Comparison of ENCODE assay signal across 25 mouse cellular contexts in genomic region chr7:96270684-96271083, GRCm38 (mm10).
DNase-seq lines count a peak whose midpoint lies in the region; ATAC-seq and TF ChIP-seq lines count a peak whose summit lies in the region.
"Had no signal": no experiment of that assay in that cellular context is flagged by ENCODE, and none has a peak within 500 bp of the region (broad histone marks: within the 10 kb centered on the region; RNA-seq: fewer than 3 reads in every experiment).

No protein-coding gene starts in this region.

- TF ChIP-seq CTCF in left cerebral cortex, adult 2 months (IDR thresholded peaks at IDR 0.05) = no peak
- TF ChIP-seq CTCF in brain, embryonic 14.5 days (IDR thresholded peaks at IDR 0.05; ENCODE audit: borderline replicate concordance, extremely low read depth, insufficient read depth, insufficient read length) = no peak
- TF ChIP-seq CTCF in midbrain, postnatal 0 days (IDR thresholded peaks at IDR 0.05) = no peak

- H3K9ac ChIP-seq in forebrain, embryonic 13.5 days = no peak overlapping the region
- H3K9ac ChIP-seq in midbrain, postnatal 0 days (replicated peaks; ENCODE audit: low read length, poor library complexity, severe bottlenecking) = no peak overlapping the region
- H3K9ac ChIP-seq: embryonic facial prominence, embryonic 13.5 days; heart, embryonic 13.5 days; hindbrain, embryonic 15.5 days; liver, embryonic 14.5 days had no signal

- TF ChIP-seq POLR2A in brain, embryonic 14.5 days (IDR thresholded peaks at IDR 0.05; ENCODE audit: borderline replicate concordance, extremely low read depth, insufficient read depth, insufficient read length, poor library complexity, severe bottlenecking) = no peak

- intact Hi-C loops in left cerebral cortex, postnatal 4 days (cut with DNase I) = no loop called here
- intact Hi-C loops in left cerebral cortex, adult 2 months (cut with DNase I) = no loop called here

- H3K27me3 ChIP-seq in forebrain, embryonic 13.5 days = no peaks in the 10 kb centered on the region
- no peaks in the 10 kb centered on the region for H3K27me3 ChIP-seq in midbrain, postnatal 0 days (ENCODE audit: insufficient read depth, low read length)
- H3K27me3 ChIP-seq: embryonic facial prominence, embryonic 13.5 days; heart, embryonic 13.5 days; hindbrain, embryonic 15.5 days had no signal

- no peak overlapping the region for H3K4me2 ChIP-seq in forebrain, embryonic 13.5 days
- no peak overlapping the region for H3K4me2 ChIP-seq in midbrain, postnatal 0 days (ENCODE audit: low read depth, low read length, poor library complexity, severe bottlenecking)
- H3K4me2 ChIP-seq: embryonic facial prominence, embryonic 13.5 days; heart, embryonic 13.5 days; hindbrain, embryonic 15.5 days had no signal

- peak; percentile 12 for DNase-seq in left cerebral cortex, postnatal 4 days
- DNase-seq in left cerebral cortex, adult 2 months (ENCODE audit: extremely low spot score in 1 of 2, low spot score in 2 of 2) = no peak
- DNase-seq in brain, embryonic 14.5 days (ENCODE audit: low read depth) = peak; percentile 90
- peak; percentile 32 for DNase-seq in midbrain, postnatal 0 days (ENCODE audit: low spot score)
- DNase-seq in lung, postnatal 14 days = no peak
- no peak for DNase-seq in ovary, adult 18-20 months (ENCODE audit: low spot score)
- no peak for DNase-seq in thymus, postnatal 14 days
- DNase-seq: cerebellum, adult 9-10 months; gastrocnemius, postnatal 10 days; kidney, adult 2 months; kidney, postnatal 10 days; layer of hippocampus, postnatal 36 days; liver; lung, adult 2 months; lung, postnatal 10 days; right cerebral cortex, postnatal 4 days; thymus, adult 2 months; thymus, postnatal 4 days had no signal

- WGBS in forebrain, embryonic 13.5 days = 2% methylated on average over 4 of the region's 4 CpGs
- 24% methylated on average over 4 of the region's 4 CpGs for WGBS in midbrain, postnatal 0 days

- peaks cover 54% of the 10 kb centered on the region for H3K4me1 ChIP-seq in forebrain, embryonic 13.5 days
- H3K4me1 ChIP-seq in midbrain, postnatal 0 days (ENCODE audit: insufficient read depth, low read length) = 0 out of 2 replicates have a peak, but pooled peaks cover 4% of the 10 kb centered on the region

- H3K27ac ChIP-seq in left cerebral cortex, adult 2 months = no peak overlapping the region
- H3K27ac ChIP-seq in forebrain, embryonic 13.5 days = peak overlapping the region; percentile 41; the same call in 1 of the 2 replicates
- no peak overlapping the region for H3K27ac ChIP-seq in midbrain, postnatal 0 days (ENCODE audit: low read depth, low read length)
- H3K27ac ChIP-seq: embryonic facial prominence, embryonic 13.5 days; heart, embryonic 13.5 days; hindbrain, embryonic 10.5 days; hindbrain, embryonic 15.5 days; liver, embryonic 14.5 days had no signal

- H3K36me3 ChIP-seq in forebrain, embryonic 13.5 days (ENCODE audit: poor library complexity, severe bottlenecking) = no peaks in the 10 kb centered on the region; the same call in 1 of the 2 replicates
- no peaks in the 10 kb centered on the region for H3K36me3 ChIP-seq in midbrain, postnatal 0 days (ENCODE audit: insufficient read depth, low read length)
- H3K36me3 ChIP-seq: embryonic facial prominence, embryonic 13.5 days; heart, embryonic 13.5 days; hindbrain, embryonic 10.5 days; hindbrain, embryonic 15.5 days had no signal

- 0 out of 2 replicates have a peak, but pooled peaks cover 4% of the 10 kb centered on the region for H3K9me3 ChIP-seq in forebrain, embryonic 13.5 days (replicated peaks)
- no peaks in the 10 kb centered on the region for H3K9me3 ChIP-seq in midbrain, postnatal 0 days (ENCODE audit: low read length)
- H3K9me3 ChIP-seq: embryonic facial prominence, embryonic 13.5 days; hindbrain, embryonic 15.5 days had no signal

- H3K4me3 ChIP-seq in left cerebral cortex, adult 2 months = no peak overlapping the region
- no peak overlapping the region for H3K4me3 ChIP-seq in forebrain, embryonic 13.5 days
- H3K4me3 ChIP-seq in midbrain, postnatal 0 days (ENCODE audit: low read depth, low read length) = no peak overlapping the region
- H3K4me3 ChIP-seq: embryonic facial prominence, embryonic 13.5 days; heart, embryonic 13.5 days; hindbrain, embryonic 10.5 days; hindbrain, embryonic 15.5 days had no signal

- peak; percentile 52; the same call in 1 of the 2 replicates for ATAC-seq in forebrain, embryonic 13.5 days
- no peak for ATAC-seq in midbrain, postnatal 0 days (ENCODE audit: low FRiP score)
- ATAC-seq: CD4-positive, CD25-positive, alpha-beta regulatory T cell, adult 4 months had no signal

Comparison
In these comparisons a context has a peak if more than half of its experiments do, and no peak if none do; other contexts are left out.
1. DNase-seq: peak in left cerebral cortex, postnatal 4 days (single experiment), brain, embryonic 14.5 days (single experiment) and midbrain, postnatal 0 days (single experiment); none in left cerebral cortex, adult 2 months (0 of 2), lung, postnatal 14 days (single experiment), ovary, adult 18-20 months (single experiment) and thymus, postnatal 14 days (single experiment).